In the genomic region with DNA sequence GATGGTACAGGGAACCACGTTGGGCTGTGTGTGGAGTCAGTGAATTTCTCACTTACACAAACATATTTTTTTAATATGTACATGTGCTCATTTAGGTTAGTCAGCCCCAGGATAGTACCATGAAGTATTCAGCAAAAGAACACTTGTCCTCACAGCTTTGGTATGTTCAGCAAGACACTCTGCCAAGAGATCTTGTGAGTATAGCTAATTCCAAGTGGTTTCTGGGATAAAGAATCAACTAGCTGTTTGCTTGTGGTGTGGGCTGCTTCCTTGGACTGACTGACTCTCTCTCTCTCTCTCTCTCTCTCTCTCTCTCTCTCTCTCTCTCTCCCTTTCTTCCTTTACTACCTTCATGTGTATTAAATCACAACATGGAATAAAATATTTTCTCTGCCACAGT, we compare ENCODE assay signal across 20 mouse cellular contexts.
DNase-seq lines count a peak whose midpoint lies in the region; ATAC-seq and TF ChIP-seq lines count a peak whose summit lies in the region.
"Had no signal": no experiment of that assay in that cellular context is flagged by ENCODE, and none has a peak within 500 bp of the region (broad histone marks: within the 10 kb centered on the region; RNA-seq: fewer than 3 reads in every experiment).

No protein-coding gene starts in this region.

- H3K4me2 ChIP-seq in kidney, embryonic 16.5 days (replicated peaks; ENCODE audit: low read depth, low read length), result no peak overlapping the region
- H3K4me2 ChIP-seq: heart, embryonic 13.5 days; hindbrain, embryonic 15.5 days; kidney, embryonic 15.5 days; liver, embryonic 11.5 days; neural tube, embryonic 13.5 days had no signal

- 34% methylated on average over 1 of the region's 1 CpGs for WGBS in kidney, embryonic 16.5 days

- H3K4me1 ChIP-seq in kidney, embryonic 16.5 days (ENCODE audit: insufficient read depth, low read length), result no peaks in the 10 kb centered on the region
- H3K4me1 ChIP-seq: heart, embryonic 13.5 days; hindbrain, embryonic 15.5 days; kidney, embryonic 15.5 days; midbrain, embryonic 10.5 days; neural tube, embryonic 13.5 days had no signal

- DNase-seq in heart, adult 18-20 months, result peak; percentile 45 to 65
- no peak for DNase-seq in heart, postnatal 25 days (ENCODE audit: low spot score)
- DNase-seq in lung, postnatal 10 days, result peak; percentile 3
- no peak for DNase-seq in lung, adult 18-20 months
- peak; percentile 7 for DNase-seq in Patski (ENCODE audit: low read depth, low spot score)
- peak; percentile 25 to 57 for DNase-seq in heart, postnatal 10 days
- DNase-seq: adrenal gland, postnatal 10 days; cerebellum, adult 11 months; cerebellum, postnatal 25 days; right cerebral cortex, postnatal 4 days; thymus, postnatal 4 days had no signal

- H3K9me3 ChIP-seq in kidney, embryonic 16.5 days (ENCODE audit: low read length), result no peaks in the 10 kb centered on the region
- H3K9me3 ChIP-seq: heart, embryonic 13.5 days; hindbrain, embryonic 15.5 days; kidney, embryonic 15.5 days; midbrain, embryonic 10.5 days; neural tube, embryonic 13.5 days had no signal

- POLR2A ChIA-PET in Patski (lab: Charles Lee), result no interaction called here

- H3K4me3 ChIP-seq in kidney, embryonic 16.5 days (ENCODE audit: low read length), result no peak overlapping the region
- H3K4me3 ChIP-seq: heart, embryonic 13.5 days; hindbrain, embryonic 15.5 days; kidney, embryonic 15.5 days; midbrain, embryonic 10.5 days; neural tube, embryonic 13.5 days had no signal

- no peak overlapping the region for H3K27ac ChIP-seq in kidney, embryonic 16.5 days (ENCODE audit: low read length)
- H3K27ac ChIP-seq: heart, embryonic 13.5 days; hindbrain, embryonic 15.5 days; kidney, embryonic 15.5 days; midbrain, embryonic 10.5 days; neural tube, embryonic 13.5 days had no signal

- TF ChIP-seq CTCF in Patski (IDR thresholded peaks at IDR 0.05), result no peak

- no peaks in the 10 kb centered on the region for H3K27me3 ChIP-seq in Patski
- no peaks in the 10 kb centered on the region for H3K27me3 ChIP-seq in kidney, embryonic 16.5 days (ENCODE audit: insufficient read depth, low read length)
- H3K27me3 ChIP-seq: heart, embryonic 13.5 days; hindbrain, embryonic 15.5 days; kidney, embryonic 15.5 days; neural tube, embryonic 13.5 days had no signal

- intact Hi-C loops in heart, postnatal 25 days (cut with DNase I), result no loop called here
- intact Hi-C loops in heart, postnatal 10 days (cut with DNase I), result no loop called here

- in situ Hi-C loops in Patski (cut with MboI; ENCODE audit: low pct_unique_long_range_greater_than_20kb), result no loop called here

- no peak for ATAC-seq in Patski
- no peak for ATAC-seq in kidney, embryonic 16.5 days (ENCODE audit: low FRiP score, low TSS enrichment)
- ATAC-seq: intestine, embryonic 16.5 days; lung, postnatal 0 days had no signal

- no peak overlapping the region for H3K9ac ChIP-seq in kidney, embryonic 16.5 days (replicated peaks; ENCODE audit: low read length)
- H3K9ac ChIP-seq: heart, embryonic 13.5 days; hindbrain, embryonic 15.5 days; kidney, embryonic 15.5 days; neural tube, embryonic 13.5 days had no signal

- no peaks in the 10 kb centered on the region for H3K36me3 ChIP-seq in kidney, embryonic 16.5 days (ENCODE audit: insufficient read depth, low read length)
- H3K36me3 ChIP-seq: heart, embryonic 13.5 days; hindbrain, embryonic 15.5 days; kidney, embryonic 15.5 days; midbrain, embryonic 10.5 days; neural tube, embryonic 13.5 days had no signal

- CTCF ChIA-PET in Patski (lab: Charles Lee), result no interaction called here

Comparison
In these comparisons a context has a peak if more than half of its experiments do, and no peak if none do; other contexts are left out.
1. DNase-seq: peak in heart, adult 18-20 months (2 of 2), lung, postnatal 10 days (single experiment), Patski (single experiment) and heart, postnatal 10 days (2 of 2); none in heart, postnatal 25 days (single experiment) and lung, adult 18-20 months (0 of 2).